Mouse (Mus musculus) liver, adult 2 months (tissue): ENCODE results near the gene Gm9913. TPM values are rescaled to one million over a fixed set of nuclear protein-coding genes. Genes with fewer than 3 reads are reported as not detected.

Experiments
- DNase-seq: peaks from one replicate; pipeline ENCODE4 v3.0.0-alpha.2; 2011; ENCODE audit warnings: low read depth, low spot score; ENCODE audit errors: extremely low read depth
- H3K27ac ChIP-seq: fragments of 200-500 bp; replicated peaks from 2 replicates; pipeline ENCODE4 v1.5.1; 2012; ENCODE audit warnings: low read depth, mild to moderate bottlenecking, control low read depth, inconsistent platforms, low read length; ENCODE audit not compliant: insufficient read depth
- H3K27me3 ChIP-seq: fragments of 200-500 bp; 2 replicates; pipeline ENCODE4 v1.6.1; 2012; ENCODE audit warnings: mild to moderate bottlenecking, moderate library complexity, low read length, inconsistent platforms; ENCODE audit not compliant: control insufficient read depth, insufficient read depth
- H3K36me3 ChIP-seq: fragments of 200-500 bp; 2 replicates; pipeline ENCODE4 v1.6.1; 2012; ENCODE audit warnings: low read length, inconsistent platforms; ENCODE audit not compliant: control insufficient read depth, insufficient read depth
- H3K4me1 ChIP-seq: fragments of 200-500 bp; 2 replicates; pipeline ENCODE4 v1.6.1; 2011; ENCODE audit warnings: low read length; ENCODE audit not compliant: control insufficient read depth, insufficient read depth
- H3K4me3 ChIP-seq: fragments of 200-500 bp; 2 replicates; pipeline ENCODE4 v1.5.1; 2011; ENCODE audit warnings: low read depth, mild to moderate bottlenecking, control low read depth, low read length, moderate library complexity; ENCODE audit not compliant: insufficient read depth
- H3K79me2 ChIP-seq: fragments of 200-500 bp; 2 replicates; pipeline ENCODE4 v1.6.1; 2012; ENCODE audit warnings: inconsistent platforms, mild to moderate bottlenecking, low read length, moderate library complexity; ENCODE audit not compliant: control insufficient read depth, insufficient read depth
- H3K9ac ChIP-seq: fragments of 200-500 bp; 2 replicates; pipeline ENCODE4 v1.6.1; 2012; ENCODE audit warnings: low read depth, mild to moderate bottlenecking, control low read depth, inconsistent platforms, low read length
- CTCF ChIP-seq: fragments of 200-500 bp; IDR thresholded peaks from 2 replicates; pipeline ENCODE4 v1.5.1; 2011; ENCODE audit warnings: low read depth, low read length, control low read depth
- POLR2A ChIP-seq: fragments of 200-500 bp; IDR thresholded peaks from 2 replicates; pipeline ENCODE4 v1.6.1; 2011; ENCODE audit warnings: low read length, control low read depth; ENCODE audit not compliant: insufficient read depth; ENCODE audit errors: extremely low read depth
- WGBS: fragments of 180-500 bp; shearing (Covaris S2); methylation state at CpG from one replicate; pipeline ENCODE4 v1.1.7; 2018; 5-methylcytosine and 5-hydroxymethylcytosine counted together
- polyA plus RNA-seq: library from polyadenylated mRNA; depleted of rRNA; stranded (reverse); fragments of >200 nt; gene quantifications from 2 replicates; pipeline ENCODE4 v1.2.3, GENCODE M21; 2012
- total RNA-seq: library from RNA; depleted of rRNA; stranded (reverse); fragments of >200 nt; gene quantifications from 2 replicates; pipeline ENCODE4 v1.2.3, GENCODE M21; 2014

The Gm9913 gene
- total and polyA plus RNA-seq, 2 experiments: not detected

DNA sequence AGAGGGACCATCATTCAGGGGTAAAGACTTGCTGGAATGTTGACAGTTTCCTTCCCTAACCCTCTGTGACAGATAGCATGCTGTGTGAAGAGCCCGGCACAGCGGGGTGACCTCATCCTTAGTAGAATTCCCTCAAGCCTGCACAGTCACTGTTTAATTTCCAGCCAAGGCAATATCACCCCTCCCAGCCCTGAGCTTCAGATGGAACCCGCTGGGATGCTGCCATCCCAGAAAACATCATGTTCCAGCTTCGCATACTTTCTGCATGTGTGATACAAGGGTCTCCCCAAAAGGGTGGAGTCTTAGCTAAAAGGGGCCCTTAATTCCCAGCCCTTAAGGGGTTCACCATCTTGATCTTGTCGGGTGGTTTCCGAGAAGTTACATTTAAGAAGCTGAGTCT is 25.8 kb downstream of the Gm9913 start:
- Histone ChIP-seq H3K9ac (no peak overlapping the region), H3K27me3 (no peaks in the 10 kb centered on the region), H3K79me2 (no peaks in the 10 kb centered on the region), H3K27ac (no peak overlapping the region), H3K4me1 (no peaks in the 10 kb centered on the region), H3K36me3 (no peaks in the 10 kb centered on the region), H3K4me3 (no peak overlapping the region)
- 56% methylated on average over 6 of the region's 6 CpGs for WGBS
- no peak for TF ChIP-seq CTCF
- TF ChIP-seq POLR2A: no peak
- no peak for DNase-seq

DNA sequence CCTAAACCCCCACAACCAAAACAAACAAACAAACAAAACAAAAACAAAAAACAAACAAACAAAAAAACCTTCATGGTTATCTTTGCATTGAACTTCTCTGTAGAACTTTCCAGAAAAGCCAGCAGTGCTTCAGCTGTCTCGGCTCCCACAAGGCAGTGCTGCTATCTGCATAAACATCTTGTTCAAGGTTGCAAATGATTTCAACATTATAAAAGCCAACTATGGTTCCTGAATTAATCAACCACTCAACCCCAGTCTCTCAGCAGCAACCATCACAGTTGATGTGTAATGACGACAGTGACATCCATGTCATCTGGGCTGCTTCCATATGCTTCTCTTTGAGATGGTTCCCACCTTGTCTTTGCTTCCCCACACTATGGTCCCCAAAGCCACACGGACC is 34.8 kb downstream of the Gm9913 start:
- 89% methylated on average over 3 of the region's 3 CpGs for WGBS
- H3K4me1 ChIP-seq: no peaks in the 10 kb centered on the region
- H3K27me3 ChIP-seq: no peaks in the 10 kb centered on the region
- H3K9ac ChIP-seq: no peak overlapping the region
- TF ChIP-seq POLR2A (no peak), CTCF (no peak)
- no peak overlapping the region for H3K27ac ChIP-seq
- no peaks in the 10 kb centered on the region for H3K36me3 ChIP-seq
- no peaks in the 10 kb centered on the region for H3K79me2 ChIP-seq
- DNase-seq: no peak
- no peak overlapping the region for H3K4me3 ChIP-seq

DNA sequence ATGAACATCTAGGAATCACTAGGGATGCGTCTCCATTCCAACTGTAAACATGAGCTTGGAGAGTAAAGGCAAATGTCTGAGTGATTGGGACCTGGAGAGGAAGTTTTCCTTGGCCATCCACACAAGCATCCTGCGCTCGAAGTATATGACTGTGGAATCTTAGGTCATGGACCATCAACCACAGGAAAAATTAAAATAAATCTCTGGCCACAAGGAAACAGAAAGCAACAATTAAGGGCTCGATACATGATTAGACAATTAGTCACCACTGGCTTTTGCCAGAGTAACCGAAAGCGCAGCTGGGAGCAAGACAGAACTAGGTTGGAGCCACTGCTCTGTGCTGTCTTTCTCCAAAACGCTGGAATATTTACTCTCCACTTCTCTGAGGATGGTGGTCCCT is 35.7 kb downstream of the Gm9913 start:
- 74% methylated on average over 7 of the region's 7 CpGs for WGBS
- H3K27ac ChIP-seq: no peak overlapping the region

DNA sequence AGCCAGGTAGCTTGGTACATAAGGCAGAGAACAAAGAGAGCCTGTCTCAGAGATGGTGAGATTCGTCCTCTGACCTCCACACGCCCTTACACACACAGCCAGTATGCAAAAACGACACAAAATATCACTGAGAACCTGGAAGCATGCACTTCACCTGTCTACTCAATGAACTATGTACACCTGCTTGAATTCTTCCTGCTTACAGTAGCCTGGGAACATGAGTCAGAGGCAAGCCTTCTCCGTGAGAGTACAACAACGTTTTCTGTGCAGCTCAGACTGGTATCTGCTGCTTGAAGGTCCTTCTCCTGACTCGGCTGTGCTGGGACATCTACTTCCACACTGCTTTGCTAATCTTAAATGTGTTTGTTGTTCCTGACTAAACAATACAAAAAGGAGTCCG is 36.6 kb downstream of the Gm9913 start:
- Histone ChIP-seq H3K27ac (no peak overlapping the region), H3K4me3 (no peak overlapping the region), H3K4me1 (no peaks in the 10 kb centered on the region), H3K36me3 (no peaks in the 10 kb centered on the region), H3K79me2 (no peaks in the 10 kb centered on the region), H3K27me3 (no peaks in the 10 kb centered on the region), H3K9ac (no peak overlapping the region)
- no peak for TF ChIP-seq CTCF
- TF ChIP-seq POLR2A: no peak
- 56% methylated on average over 7 of the region's 7 CpGs for WGBS
- no peak for DNase-seq

More for the DNA sequence above, 35.7 kb downstream of the Gm9913 start:
- no peak for DNase-seq
- no peaks in the 10 kb centered on the region for H3K27me3 ChIP-seq
- H3K36me3 ChIP-seq: no peaks in the 10 kb centered on the region
- no peaks in the 10 kb centered on the region for H3K79me2 ChIP-seq
- no peaks in the 10 kb centered on the region for H3K4me1 ChIP-seq
- H3K9ac ChIP-seq: no peak overlapping the region
- TF ChIP-seq POLR2A (no peak), CTCF (no peak)
- H3K4me3 ChIP-seq: no peak overlapping the region

DNA sequence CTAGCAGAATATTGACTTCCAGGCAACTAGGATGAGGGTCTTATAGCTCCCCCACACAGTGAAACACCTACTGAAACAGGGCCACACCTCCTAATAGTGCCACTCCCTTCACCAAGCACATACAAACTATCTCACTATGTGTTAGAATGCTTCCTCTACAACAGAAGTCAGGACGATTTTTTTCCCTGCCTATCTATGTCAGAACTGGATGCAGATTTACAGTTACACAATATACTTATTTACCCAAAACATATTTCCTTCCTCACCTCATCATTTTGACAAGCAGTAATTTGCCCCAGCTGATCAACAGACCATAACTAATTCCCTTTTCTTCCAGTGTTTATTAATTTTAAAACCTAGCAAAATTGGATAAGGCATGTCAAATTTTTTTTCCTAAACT is 38.8 kb downstream of the Gm9913 start:
- Histone ChIP-seq H3K4me1 (no peaks in the 10 kb centered on the region), H3K9ac (no peak overlapping the region), H3K36me3 (no peaks in the 10 kb centered on the region), H3K79me2 (no peaks in the 10 kb centered on the region), H3K4me3 (no peak overlapping the region), H3K27me3 (no peaks in the 10 kb centered on the region), H3K27ac (no peak overlapping the region)
- DNase-seq: no peak
- 66% methylated on average over 1 of the region's 1 CpGs for WGBS
- TF ChIP-seq CTCF: no peak

DNA sequence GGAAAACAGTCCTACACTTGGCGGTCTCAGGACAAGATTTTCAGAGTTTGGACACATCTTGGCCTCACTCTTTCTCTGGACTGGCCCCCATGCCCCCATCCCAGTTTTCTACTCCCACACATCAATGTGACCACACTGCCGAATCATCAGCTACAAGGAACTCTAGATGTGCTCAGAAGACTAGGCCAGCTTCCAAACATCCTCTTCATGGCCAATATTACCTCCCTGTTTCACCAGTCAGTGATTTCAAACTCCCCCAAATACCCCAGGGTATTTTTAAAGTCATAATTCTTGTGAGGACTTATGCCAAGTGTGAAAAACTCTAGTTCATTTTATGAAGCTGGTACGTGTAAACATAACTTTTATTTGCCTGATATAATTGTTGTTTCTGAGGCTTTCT is 40.1 kb downstream of the Gm9913 start:
- H3K27ac ChIP-seq: no peak overlapping the region
- no peak overlapping the region for H3K9ac ChIP-seq
- no peaks in the 10 kb centered on the region for H3K27me3 ChIP-seq
- H3K4me3 ChIP-seq: no peak overlapping the region
- H3K36me3 ChIP-seq: no peaks in the 10 kb centered on the region
- H3K4me1 ChIP-seq: no peaks in the 10 kb centered on the region
- WGBS: 88% methylated on average over 3 of the region's 3 CpGs
- no peak for DNase-seq
- H3K79me2 ChIP-seq: no peaks in the 10 kb centered on the region
- TF ChIP-seq CTCF: no peak
- no peak for TF ChIP-seq POLR2A
